Comparison of ENCODE assay signal across 8 mouse cellular contexts in the genomic region with DNA sequence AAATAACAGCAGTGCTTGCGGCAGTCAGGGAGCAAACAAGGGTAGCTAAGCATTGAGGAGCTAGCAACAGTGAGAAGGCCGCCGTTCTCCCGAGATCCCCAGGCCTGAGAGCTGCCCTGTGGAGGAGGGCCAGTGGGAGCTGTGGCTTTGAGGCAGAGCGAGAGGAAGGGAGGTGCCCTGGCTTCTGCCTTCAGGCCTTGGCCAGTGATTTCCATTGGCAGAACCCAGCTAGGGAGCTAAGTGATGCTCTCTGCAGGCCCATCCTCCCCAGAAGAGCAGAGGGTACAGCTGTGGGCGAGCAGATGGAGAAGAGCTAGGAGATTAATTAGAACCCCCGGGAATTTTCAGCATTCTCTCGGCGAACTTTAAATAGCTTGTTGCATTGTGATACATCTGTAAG. TPM values are rescaled to one million over a fixed set of nuclear protein-coding genes. Genes with fewer than 3 reads are reported as not detected.
DNase-seq lines count a peak whose midpoint lies in the region; ATAC-seq lines count a peak whose summit lies in the region.
"Had no signal": no experiment of that assay in that cellular context is flagged by ENCODE, and none has a peak within 500 bp of the region (broad histone marks: within the 10 kb centered on the region; RNA-seq: fewer than 3 reads in every experiment).

No protein-coding gene starts in this region.

- peak; percentile 25 to 42 for DNase-seq in urinary bladder, postnatal 36 days (ENCODE audit: low spot score in 2 of 2)
- DNase-seq in urinary bladder, postnatal 25 days (ENCODE audit: low spot score): no peak
- no peak for DNase-seq in forebrain, embryonic 11.5 days (ENCODE audit: low spot score)
- peak; percentile 26 for DNase-seq in hindbrain, embryonic 10.5 days (ENCODE audit: low spot score)
- peak; percentile 18 to 40 for DNase-seq in right cerebral cortex, adult 2 months (ENCODE audit: low spot score in 2 of 2)
- no peak for DNase-seq in thymus, postnatal 10 days (ENCODE audit: low spot score in 2 of 2)

- H3K9me3 ChIP-seq in forebrain, embryonic 11.5 days (ENCODE audit: control insufficient read depth, low read length): no peaks in the 10 kb centered on the region
- H3K9me3 ChIP-seq in hindbrain, embryonic 10.5 days: no peaks in the 10 kb centered on the region
- H3K9me3 ChIP-seq in limb, embryonic 13.5 days: no peaks in the 10 kb centered on the region

- no peak overlapping the region for H3K4me3 ChIP-seq in forebrain, embryonic 11.5 days (ENCODE audit: low read depth, low read length)
- no peak overlapping the region for H3K4me3 ChIP-seq in hindbrain, embryonic 10.5 days
- no peak overlapping the region for H3K4me3 ChIP-seq in limb, embryonic 13.5 days

- peaks cover 4% of the 10 kb centered on the region for H3K4me1 ChIP-seq in forebrain, embryonic 11.5 days (replicated peaks; ENCODE audit: control insufficient read depth, insufficient read depth, low read length)
- H3K4me1 ChIP-seq in hindbrain, embryonic 10.5 days (replicated peaks): peaks cover 7% of the 10 kb centered on the region
- peaks cover 7% of the 10 kb centered on the region for H3K4me1 ChIP-seq in limb, embryonic 13.5 days

- H3K27ac ChIP-seq in forebrain, embryonic 11.5 days (ENCODE audit: low read depth, low read length): no peak overlapping the region
- H3K27ac ChIP-seq in hindbrain, embryonic 10.5 days: peak overlapping the region; percentile 31; the same call in 1 of the 2 replicates
- no peak overlapping the region for H3K27ac ChIP-seq in limb, embryonic 13.5 days
- H3K27ac ChIP-seq: macrophage had no signal

- H3K4me2 ChIP-seq in forebrain, embryonic 11.5 days (ENCODE audit: low read depth, low read length, severe bottlenecking): no peak overlapping the region
- no peak overlapping the region for H3K4me2 ChIP-seq in limb, embryonic 13.5 days (replicated peaks)

- WGBS in forebrain, embryonic 11.5 days: 34% methylated on average over 9 of the region's 9 CpGs
- 45% methylated on average over 9 of the region's 9 CpGs for WGBS in hindbrain, embryonic 10.5 days
- 48% methylated on average over 9 of the region's 9 CpGs for WGBS in limb, embryonic 13.5 days

- no peak overlapping the region for H3K9ac ChIP-seq in forebrain, embryonic 11.5 days (ENCODE audit: low read length)
- peak overlapping the region; percentile 35; the same call in 1 of the 2 replicates for H3K9ac ChIP-seq in limb, embryonic 13.5 days

- no peaks in the 10 kb centered on the region for H3K27me3 ChIP-seq in forebrain, embryonic 11.5 days (ENCODE audit: control insufficient read depth, insufficient read depth, low read length)
- no peaks in the 10 kb centered on the region for H3K27me3 ChIP-seq in hindbrain, embryonic 10.5 days (ENCODE audit: insufficient read depth, poor library complexity, severe bottlenecking)
- no peaks in the 10 kb centered on the region for H3K27me3 ChIP-seq in limb, embryonic 13.5 days

- ATAC-seq in forebrain, embryonic 11.5 days (replicated peaks; ENCODE audit: low FRiP score): peak; percentile 70; the same call in 1 of the 2 replicates
- peak; percentile 51; the same call in 1 of the 2 replicates for ATAC-seq in limb, embryonic 13.5 days (ENCODE audit: low FRiP score, low read depth)

- H3K36me3 ChIP-seq in forebrain, embryonic 11.5 days (ENCODE audit: control insufficient read depth, insufficient read depth, low read length): no peaks in the 10 kb centered on the region
- no peaks in the 10 kb centered on the region for H3K36me3 ChIP-seq in hindbrain, embryonic 10.5 days
- no peaks in the 10 kb centered on the region for H3K36me3 ChIP-seq in limb, embryonic 13.5 days

RNA-seq across cellular contexts. Expression of gene Myo6, which starts 8.8 kb away (rescaled TPM):
- polyA plus RNA-seq in forebrain, embryonic 11.5 days (2014; fragmentation: Nextera tagmentation; extraction: Ambion mirVana): 11.0 and 11.4 TPM in 2 replicates
- 8.8 and 11.2 TPM in 2 replicates for polyA plus RNA-seq in hindbrain, embryonic 10.5 days (2016; fragmentation: Nextera tagmentation; extraction: Ambion mirVana)
- polyA plus RNA-seq in limb, embryonic 13.5 days (2015; fragmentation: Nextera tagmentation; extraction: Ambion mirVana): 10.8 and 10.9 TPM in 2 replicates

Comparison
In these comparisons a context has a peak if more than half of its experiments do, and no peak if none do; other contexts are left out.
1. DNase-seq: peak in urinary bladder, postnatal 36 days (2 of 2), hindbrain, embryonic 10.5 days (single experiment) and right cerebral cortex, adult 2 months (2 of 2); none in urinary bladder, postnatal 25 days (single experiment), forebrain, embryonic 11.5 days (single experiment) and thymus, postnatal 10 days (0 of 2).